Mouse (Mus musculus) left cerebral cortex, postnatal 10 days (tissue): ENCODE measurements around the gene Pgam5. TPM values are rescaled to one million over a fixed set of nuclear protein-coding genes. Genes with fewer than 3 reads are reported as not detected.
A peak's percentile ranks its signal among the peaks of the same experiment; 100 is the strongest.

Experiments
- DNase-seq, 2 experiments: peaks; one replicate each; pipeline ENCODE4 v3.0.0; 2021 to 2022; ENCODE audit warnings: low spot score in 2 of 2, mixed read lengths in 1 of 2; ENCODE audit errors: extremely low spot score in 1 of 2
- intact Hi-C: fragments of 180-260 bp; cut with DNase I; formaldehyde crosslinking; loops from one replicate; pipeline ENCODE4 v1.15.1; 2025
- total RNA-seq, 2 experiments: library from RNA; stranded (reverse); gene quantifications; 2 replicates each; pipeline ENCODE4 v1.2.3; 2021

The Pgam5 gene
- total RNA-seq, 2 experiments from 2014 or later = 73.5 to 77.0 TPM

- no peak for DNase-seq
- intact Hi-C loops = no loop called here
Measured at GRCm38 (mm10) chr5:110232346-110232745, 37.4 kb downstream of the Pgam5 start.

GRCm38 (mm10) chr5:110231638-110232037, 38.1 kb downstream of the Pgam5 start:
- DNase-seq = peak in 1 of 2 experiments; percentile 39
- intact Hi-C loops = no loop called here

- peak; percentile 87 to 95 for DNase-seq
- intact Hi-C loops = no loop called here
Measured at GRCm38 (mm10) chr5:110230780-110231461, 38.8 kb downstream of the Pgam5 start, which contains the start of gene Ankle2. TSS of gene Ankle2 (plus strand) at chr5:110231004.

- intact Hi-C loops = no loop called here
- DNase-seq = peak in 1 of 2 experiments; percentile 3
Measured at GRCm38 (mm10) chr5:110230401-110230779, 39.3 kb downstream of the Pgam5 start.

- intact Hi-C loops = no loop called here
- no peak for DNase-seq
Measured at GRCm38 (mm10) chr5:110227336-110227883, 42.3 kb downstream of the Pgam5 start.

- intact Hi-C loops = no loop called here
- no peak for DNase-seq
Measured at GRCm38 (mm10) chr5:110225056-110225455, 44.7 kb downstream of the Pgam5 start.

GRCm38 (mm10) chr5:110222757-110223156, 47.0 kb downstream of the Pgam5 start:
- DNase-seq = no peak

GRCm38 (mm10) chr5:110220331-110220730, 49.4 kb downstream of the Pgam5 start:
- intact Hi-C loops = no loop called here
- DNase-seq = no peak

More at GRCm38 (mm10) chr5:110222757-110223156, 47.0 kb downstream of the Pgam5 start:
- intact Hi-C loops = no loop called here

GRCm38 (mm10) chr5:110216780-110217179, 52.9 kb downstream of the Pgam5 start:
- intact Hi-C loops = no loop called here
- no peak for DNase-seq

- no peak for DNase-seq
- intact Hi-C loops = loop anchor here (5.0 kb wide), 1 partner anchor 41 kb away; no protein-coding TSS in a partner anchor
Measured at GRCm38 (mm10) chr5:110211312-110211711, 58.4 kb downstream of the Pgam5 start.

Other genes starting within 250 kb of the Pgam5 start
- gene Gm17655, start 197.4 kb downstream of the Pgam5 start, total RNA-seq = 10 to 100 TPM in 1 of 2 experiments, 1 to 10 TPM in 1; 9.6 to 12.0 TPM
- gene Gm35315, start 175.5 kb downstream of the Pgam5 start, total RNA-seq = 1 to 10 TPM in 1 of 2 experiments, under 1 TPM in 1; 0.84 to 1.1 TPM
- gene Plcxd1, start 169.9 kb downstream of the Pgam5 start, total RNA-seq = 1 to 10 TPM; 5.4 to 7.3 TPM
- gene Gtpbp6, start 161.7 kb downstream of the Pgam5 start, total RNA-seq = 10 to 100 TPM; 95.4 to 100.0 TPM
- 10 to 100 TPM; 17.0 to 17.1 TPM for gene Zfp605, start 159.8 kb downstream of the Pgam5 start, total RNA-seq
- 10 to 100 TPM; 75.6 to 76.2 TPM for gene Chfr, start 134.1 kb downstream of the Pgam5 start, total RNA-seq
- gene Golga3, start 93.2 kb downstream of the Pgam5 start, total RNA-seq = 10 to 100 TPM; 43.8 to 45.5 TPM
- 10 to 100 TPM; 24.5 to 26.8 TPM for gene Ankle2, start 38.9 kb downstream of the Pgam5 start, total RNA-seq
- 1 to 10 TPM; 5.3 to 6.4 TPM for gene Pxmp2, start 16.3 kb upstream of the Pgam5 start, total RNA-seq
- 1 to 10 TPM; 2.6 to 4.5 TPM for gene Pole, start 16.4 kb upstream of the Pgam5 start, total RNA-seq
- 1 to 10 TPM; 1.5 to 1.9 TPM for gene P2rx2, start 73.3 kb upstream of the Pgam5 start, total RNA-seq
- not detected for gene Lrcol1, start 74.8 kb upstream of the Pgam5 start, total RNA-seq
- 10 to 100 TPM; 66.3 TPM for gene Fbrsl1, start 178.6 kb upstream of the Pgam5 start, total RNA-seq